Mouse (Mus musculus): ENCODE results near the gene Amt. TPM values are rescaled to one million over a fixed set of nuclear protein-coding genes. Genes with fewer than 3 reads are reported as not detected.
"Not testable (repeated sequence)": the region's sequence is repeated elsewhere in the genome, so short reads cannot be mapped to it uniquely, and the experiment has no call there.

The Amt gene
- polyA plus RNA-seq, 1 experiment from 2014 or later = 33.3 TPM

GRCm38 (mm10) chr9:108322054-108322453, 25.4 kb downstream of the Amt start:
- not testable (repeated sequence) for H3K4me3 ChIP-seq; H3K27me3 ChIP-seq; H3K9ac ChIP-seq; H3K27ac ChIP-seq; H3K9me3 ChIP-seq; ATAC-seq (ENCODE audit: low FRiP score); H3K36me3 ChIP-seq; H3K4me1 ChIP-seq (replicated peaks); H3K4me2 ChIP-seq
- 90% methylated on average over 7 of the region's 7 CpGs for WGBS

GRCm38 (mm10) chr9:108324784-108325183, 28.1 kb downstream of the Amt start:
- Histone ChIP-seq H3K4me3 (no peak overlapping the region), H3K4me1 (replicated peaks) (no peaks in the 10 kb centered on the region), H3K36me3 (peaks cover 31% of the 10 kb centered on the region), H3K27me3 (no peaks in the 10 kb centered on the region), H3K27ac (no peak overlapping the region), H3K9me3 (no peaks in the 10 kb centered on the region), H3K9ac (no peak overlapping the region), H3K4me2 (no peak overlapping the region)
- WGBS = 98% methylated on average over 1 of the region's 1 CpGs
- ATAC-seq (ENCODE audit: low FRiP score) = no peak

GRCm38 (mm10) chr9:108325811-108326210, 29.2 kb downstream of the Amt start:
- Histone ChIP-seq H3K36me3 (peaks cover 37% of the 10 kb centered on the region), H3K4me3 (no peak overlapping the region), H3K4me1 (replicated peaks) (no peaks in the 10 kb centered on the region), H3K9me3 (no peaks in the 10 kb centered on the region), H3K4me2 (no peak overlapping the region), H3K9ac (no peak overlapping the region), H3K27ac (no peak overlapping the region), H3K27me3 (no peaks in the 10 kb centered on the region)
- 100% methylated on average over 2 of the region's 2 CpGs for WGBS
- no peak for ATAC-seq (ENCODE audit: low FRiP score)

- Histone ChIP-seq H3K9ac (no peak overlapping the region), H3K4me1 (replicated peaks) (peaks cover 26% of the 10 kb centered on the region), H3K9me3 (no peaks in the 10 kb centered on the region), H3K27ac (peak overlapping the region; percentile 93), H3K4me2 (peak overlapping the region; percentile 73), H3K36me3 (peaks cover 30% of the 10 kb centered on the region), H3K4me3 (no peak overlapping the region), H3K27me3 (no peaks in the 10 kb centered on the region)
- ATAC-seq (ENCODE audit: low FRiP score) = no peak
- WGBS = 68% methylated on average over 10 of the region's 10 CpGs
Measured at GRCm38 (mm10) chr9:108337848-108338550, 41.3 kb downstream of the Amt start.

- H3K36me3 ChIP-seq = peaks cover 27% of the 10 kb centered on the region
- peaks cover 26% of the 10 kb centered on the region for H3K4me1 ChIP-seq (replicated peaks)
- H3K9me3 ChIP-seq = no peaks in the 10 kb centered on the region
- no peaks in the 10 kb centered on the region for H3K27me3 ChIP-seq
- H3K27ac ChIP-seq = peak overlapping the region; percentile 93
- 29% methylated on average over 6 of the region's 6 CpGs for WGBS
- ATAC-seq (ENCODE audit: low FRiP score) = 0 out of 2 replicates have a peak, but pooled peaks have one; percentile 12
- H3K4me2 ChIP-seq = peak overlapping the region; percentile 73
- peak overlapping the region; percentile 87 for H3K9ac ChIP-seq
- peak overlapping the region; percentile 64 for H3K4me3 ChIP-seq
Measured at GRCm38 (mm10) chr9:108338551-108338885, 41.9 kb downstream of the Amt start.

GRCm38 (mm10) chr9:108338886-108339781, 42.5 kb downstream of the Amt start, which contains the start of gene Gpx1:
Gene Gpx1, plus strand, starts transcription at chr9:108338903.
- peak; percentile 97 for ATAC-seq (ENCODE audit: low FRiP score)
- Histone ChIP-seq H3K4me3 (peak within 1 kb of the TSS; percentile 64), H3K4me2 (peak within 1 kb of the TSS; percentile 73), H3K36me3 (peaks cover 21% of the 10 kb centered on the region), H3K9ac (peak within 1 kb of the TSS; percentile 87), H3K9me3 (no peaks in the 10 kb centered on the region), H3K4me1 (replicated peaks) (peaks cover 26% of the 10 kb centered on the region), H3K27ac (peak within 1 kb of the TSS; percentile 93), H3K27me3 (no peaks in the 10 kb centered on the region)
- WGBS = under 1% methylated on average over 49 of the region's 49 CpGs

- peaks cover 26% of the 10 kb centered on the region for H3K4me1 ChIP-seq (replicated peaks)
- H3K9ac ChIP-seq = peak overlapping the region; percentile 87
- H3K4me2 ChIP-seq = peak overlapping the region; percentile 73
- peak overlapping the region; percentile 30 for H3K27ac ChIP-seq
- WGBS = 11% methylated on average over 20 of the region's 20 CpGs
- no peaks in the 10 kb centered on the region for H3K27me3 ChIP-seq
- H3K9me3 ChIP-seq = no peaks in the 10 kb centered on the region
- ATAC-seq (ENCODE audit: low FRiP score) = no peak
- peaks cover 14% of the 10 kb centered on the region for H3K36me3 ChIP-seq
- H3K4me3 ChIP-seq = peak overlapping the region; percentile 64
Measured at GRCm38 (mm10) chr9:108339886-108340257, 43.2 kb downstream of the Amt start.

GRCm38 (mm10) chr9:108340258-108341138, 43.8 kb downstream of the Amt start:
- Histone ChIP-seq H3K4me2 (peak overlapping the region; percentile 73), H3K9ac (peak overlapping the region; percentile 87), H3K4me1 (replicated peaks) (peaks cover 29% of the 10 kb centered on the region), H3K4me3 (peak overlapping the region; percentile 64), H3K27me3 (no peaks in the 10 kb centered on the region), H3K36me3 (peaks cover 7% of the 10 kb centered on the region), H3K9me3 (no peaks in the 10 kb centered on the region), H3K27ac (peak overlapping the region; percentile 30; the same call in 1 of the 2 replicates)
- no peak for ATAC-seq (ENCODE audit: low FRiP score)
- WGBS = 69% methylated on average over 10 of the region's 10 CpGs

GRCm38 (mm10) chr9:108341139-108341475, 44.5 kb downstream of the Amt start:
- Histone ChIP-seq H3K4me3 (no peak overlapping the region), H3K4me2 (peak overlapping the region; percentile 73; the same call in 1 of the 2 replicates), H3K27me3 (no peaks in the 10 kb centered on the region), H3K27ac (no peak overlapping the region), H3K36me3 (peaks cover 2% of the 10 kb centered on the region), H3K9ac (0 out of 2 replicates have a peak overlapping the region, but pooled peaks have one; percentile 87), H3K4me1 (replicated peaks) (peaks cover 33% of the 10 kb centered on the region), H3K9me3 (no peaks in the 10 kb centered on the region)
- no peak for ATAC-seq (ENCODE audit: low FRiP score)
- 90% methylated on average over 5 of the region's 5 CpGs for WGBS

GRCm38 (mm10) chr9:108341801-108342200, 45.1 kb downstream of the Amt start:
- ATAC-seq (ENCODE audit: low FRiP score) = no peak
- no peak overlapping the region for H3K4me3 ChIP-seq
- H3K4me2 ChIP-seq = no peak overlapping the region
- H3K9ac ChIP-seq = no peak overlapping the region
- H3K27ac ChIP-seq = no peak overlapping the region
- no peaks in the 10 kb centered on the region for H3K27me3 ChIP-seq
- no peaks in the 10 kb centered on the region for H3K36me3 ChIP-seq
- no peaks in the 10 kb centered on the region for H3K9me3 ChIP-seq
- peaks cover 37% of the 10 kb centered on the region for H3K4me1 ChIP-seq (replicated peaks)

- H3K4me3 ChIP-seq = no peak overlapping the region
- H3K9me3 ChIP-seq = no peaks in the 10 kb centered on the region
- no peaks in the 10 kb centered on the region for H3K36me3 ChIP-seq
- no peak overlapping the region for H3K4me2 ChIP-seq
- ATAC-seq (ENCODE audit: low FRiP score) = no peak
- H3K9ac ChIP-seq = peak overlapping the region; percentile 46; the same call in 1 of the 2 replicates
- 55% methylated on average over 5 of the region's 5 CpGs for WGBS
- H3K4me1 ChIP-seq (replicated peaks) = peaks cover 38% of the 10 kb centered on the region
- H3K27ac ChIP-seq = no peak overlapping the region
- H3K27me3 ChIP-seq = no peaks in the 10 kb centered on the region
Measured at GRCm38 (mm10) chr9:108342301-108342831, 45.7 kb downstream of the Amt start.

GRCm38 (mm10) chr9:108343331-108343730, 46.7 kb downstream of the Amt start:
- H3K4me2 ChIP-seq = no peak overlapping the region
- no peak overlapping the region for H3K9ac ChIP-seq
- no peak for ATAC-seq (ENCODE audit: low FRiP score)
- H3K4me1 ChIP-seq (replicated peaks) = peaks cover 38% of the 10 kb centered on the region
- no peak overlapping the region for H3K27ac ChIP-seq
- 85% methylated on average over 3 of the region's 3 CpGs for WGBS
- H3K36me3 ChIP-seq = no peaks in the 10 kb centered on the region
- H3K27me3 ChIP-seq = no peaks in the 10 kb centered on the region
- no peak overlapping the region for H3K4me3 ChIP-seq
- H3K9me3 ChIP-seq = no peaks in the 10 kb centered on the region
